Mouse (Mus musculus): Measurements from ENCODE around the gene Eif2b3. TPM values are rescaled to one million over a fixed set of nuclear protein-coding genes. Genes with fewer than 3 reads are reported as not detected.

Gene Eif2b3
- total RNA-seq (2014; rRNA removed) (8.0 and 9.5 TPM in 2 replicates), polyA plus RNA-seq (2012; rRNA removed) (3.9 and 4.5 TPM in 2 replicates)

DNA sequence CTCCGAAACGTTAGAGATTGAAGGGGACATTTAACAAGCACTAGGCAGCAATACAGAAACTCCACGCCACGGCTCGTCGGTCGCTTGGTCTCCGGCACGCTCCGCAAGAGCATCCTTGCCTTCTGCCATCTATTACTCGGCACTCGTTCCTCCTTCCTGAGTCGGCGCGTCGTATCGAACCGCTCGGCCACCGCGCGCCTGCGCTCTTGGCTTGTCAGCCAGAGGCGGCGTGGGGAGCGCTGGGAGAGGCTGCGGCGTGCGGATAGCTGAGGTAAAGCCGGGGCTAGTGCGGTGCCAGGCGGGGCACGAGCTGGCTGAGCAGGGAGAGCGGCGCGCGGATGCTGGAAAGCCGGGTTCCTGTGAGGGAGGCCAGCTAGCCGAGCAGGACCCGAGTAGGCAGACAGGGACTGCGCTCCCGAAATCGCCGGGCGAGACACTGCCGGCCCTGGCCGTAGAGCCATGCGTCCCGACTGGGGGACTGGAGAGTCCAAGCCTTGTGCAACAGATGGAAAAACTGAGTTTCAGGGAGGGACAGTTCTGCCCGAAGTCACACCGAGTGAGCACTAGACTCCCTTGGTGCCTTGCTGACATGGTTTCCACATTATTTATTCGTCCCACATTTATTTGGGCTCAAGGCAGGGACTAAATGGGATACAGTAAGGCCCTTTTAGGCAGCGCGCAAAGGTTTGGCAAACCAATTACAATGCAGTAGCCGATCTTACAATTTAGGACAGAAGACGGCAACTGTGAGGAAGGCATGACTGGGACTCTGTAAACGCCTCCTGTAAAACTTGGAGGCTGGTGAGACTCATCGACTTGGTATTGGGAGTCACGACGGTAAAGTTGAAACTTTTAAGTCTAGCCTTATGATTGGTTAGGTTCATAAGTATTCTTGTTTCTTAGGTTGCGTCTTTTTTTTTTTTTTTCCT is at the start of gene Eif2b3:
Gene Eif2b3, plus strand, starts transcription at position 197 of the 929 bp plus-strand sequence.
- 0 out of 2 replicates have a peak, but pooled peaks cover 3% of the 10 kb centered on the region for H3K4me1 ChIP-seq (ENCODE audit: control insufficient read depth, insufficient read depth, low read length)
- TF ChIP-seq CTCF (IDR thresholded peaks at IDR 0.05; ENCODE audit: low read depth, low read length) (0 out of 2 replicates have a peak, but pooled peaks have one; percentile 5), POLR2A (IDR thresholded peaks at IDR 0.05; ENCODE audit: extremely low read depth, insufficient read depth, low read length) (peak; percentile 65; the same call in 1 of the 2 replicates)
- H3K9ac ChIP-seq (ENCODE audit: low read depth, low read length): peak within 1 kb of the TSS; percentile 92
- H3K36me3 ChIP-seq (ENCODE audit: control insufficient read depth, insufficient read depth, low read length): peaks cover 12% of the 10 kb centered on the region; the same call in 1 of the 2 replicates
- WGBS: under 1% methylated on average over 61 of the region's 61 CpGs
- peak within 1 kb of the TSS; percentile 58 for H3K27ac ChIP-seq (replicated peaks; ENCODE audit: insufficient read depth, low read depth, low read length)
- DNase-seq (ENCODE audit: extremely low read depth, low read depth, low spot score): peak; percentile 81
- 0 out of 2 replicates have a peak, but pooled peaks cover 4% of the 10 kb centered on the region for H3K79me2 ChIP-seq (ENCODE audit: control insufficient read depth, insufficient read depth, low read length)
- H3K27me3 ChIP-seq (ENCODE audit: control insufficient read depth, insufficient read depth, low read length): no peaks in the 10 kb centered on the region
- H3K4me3 ChIP-seq (ENCODE audit: insufficient read depth, low read depth, low read length): peak within 1 kb of the TSS; percentile 94

GRCm38 (mm10) chr4:116976503-116976902 is 42.7 kb upstream of the Eif2b3 start:
- 59% methylated on average over 2 of the region's 2 CpGs for WGBS
- TF ChIP-seq CTCF (IDR thresholded peaks at IDR 0.05; ENCODE audit: low read depth, low read length) (no peak), POLR2A (IDR thresholded peaks at IDR 0.05; ENCODE audit: extremely low read depth, insufficient read depth, low read length) (no peak)
- Histone ChIP-seq H3K79me2 (ENCODE audit: control insufficient read depth, insufficient read depth, low read length) (no peaks in the 10 kb centered on the region), H3K27ac (replicated peaks; ENCODE audit: insufficient read depth, low read depth, low read length) (no peak overlapping the region), H3K4me1 (ENCODE audit: control insufficient read depth, insufficient read depth, low read length) (no peaks in the 10 kb centered on the region), H3K36me3 (ENCODE audit: control insufficient read depth, insufficient read depth, low read length) (no peaks in the 10 kb centered on the region; the same call in 1 of the 2 replicates), H3K4me3 (ENCODE audit: insufficient read depth, low read depth, low read length) (no peak overlapping the region), H3K27me3 (ENCODE audit: control insufficient read depth, insufficient read depth, low read length) (no peaks in the 10 kb centered on the region), H3K9ac (ENCODE audit: low read depth, low read length) (no peak overlapping the region)
- no peak for DNase-seq (ENCODE audit: extremely low read depth, low read depth, low spot score)

- no peak overlapping the region for H3K27ac ChIP-seq (replicated peaks; ENCODE audit: insufficient read depth, low read depth, low read length)
- 67% methylated on average over 7 of the region's 7 CpGs for WGBS
- no peak overlapping the region for H3K9ac ChIP-seq (ENCODE audit: low read depth, low read length)
- no peaks in the 10 kb centered on the region for H3K79me2 ChIP-seq (ENCODE audit: control insufficient read depth, insufficient read depth, low read length)
- no peaks in the 10 kb centered on the region for H3K4me1 ChIP-seq (ENCODE audit: control insufficient read depth, insufficient read depth, low read length)
- TF ChIP-seq CTCF (IDR thresholded peaks at IDR 0.05; ENCODE audit: low read depth, low read length): no peak
- TF ChIP-seq POLR2A (IDR thresholded peaks at IDR 0.05; ENCODE audit: extremely low read depth, insufficient read depth, low read length): no peak
- DNase-seq (ENCODE audit: extremely low read depth, low read depth, low spot score): peak; percentile 36
- H3K36me3 ChIP-seq (ENCODE audit: control insufficient read depth, insufficient read depth, low read length): peaks cover 3% of the 10 kb centered on the region; the same call in 1 of the 2 replicates
- no peak overlapping the region for H3K4me3 ChIP-seq (ENCODE audit: insufficient read depth, low read depth, low read length)
- no peaks in the 10 kb centered on the region for H3K27me3 ChIP-seq (ENCODE audit: control insufficient read depth, insufficient read depth, low read length)
Measured at GRCm38 (mm10) chr4:116985681-116986080, 33.5 kb upstream of the Eif2b3 start.

GRCm38 (mm10) chr4:116986400-116987121 is 32.6 kb upstream of the Eif2b3 start:
- peak; percentile 79 for DNase-seq (ENCODE audit: extremely low read depth, low read depth, low spot score)
- WGBS: 59% methylated on average over 17 of the region's 17 CpGs
- TF ChIP-seq POLR2A (IDR thresholded peaks at IDR 0.05; ENCODE audit: extremely low read depth, insufficient read depth, low read length) (no peak), CTCF (IDR thresholded peaks at IDR 0.05; ENCODE audit: low read depth, low read length) (peak; percentile 89)
- Histone ChIP-seq H3K36me3 (ENCODE audit: control insufficient read depth, insufficient read depth, low read length) (peaks cover 8% of the 10 kb centered on the region; the same call in 1 of the 2 replicates), H3K27me3 (ENCODE audit: control insufficient read depth, insufficient read depth, low read length) (no peaks in the 10 kb centered on the region), H3K4me3 (ENCODE audit: insufficient read depth, low read depth, low read length) (no peak overlapping the region), H3K4me1 (ENCODE audit: control insufficient read depth, insufficient read depth, low read length) (peaks cover 1% of the 10 kb centered on the region; the same call in 1 of the 2 replicates), H3K27ac (replicated peaks; ENCODE audit: insufficient read depth, low read depth, low read length) (no peak overlapping the region), H3K9ac (ENCODE audit: low read depth, low read length) (no peak overlapping the region), H3K79me2 (ENCODE audit: control insufficient read depth, insufficient read depth, low read length) (no peaks in the 10 kb centered on the region)

DNA sequence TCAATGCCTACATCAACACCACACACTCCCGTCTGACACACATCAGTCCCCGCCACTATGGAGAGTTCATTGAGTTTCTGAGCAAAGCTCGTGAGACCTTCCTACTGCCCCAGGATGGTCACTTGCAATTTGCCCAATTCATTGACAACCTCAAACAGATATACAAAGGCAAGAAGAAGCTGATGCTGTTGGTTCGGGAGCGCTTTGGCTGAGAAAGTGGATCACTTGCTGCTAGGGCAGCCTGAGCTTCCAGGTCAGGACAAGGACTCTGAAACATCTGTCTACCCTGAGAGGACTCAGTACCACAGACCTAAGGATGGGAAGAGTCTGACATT is 32.1 kb upstream of the Eif2b3 start:
- H3K27ac ChIP-seq (replicated peaks; ENCODE audit: insufficient read depth, low read depth, low read length): no peak overlapping the region
- H3K4me1 ChIP-seq (ENCODE audit: control insufficient read depth, insufficient read depth, low read length): peaks cover 2% of the 10 kb centered on the region; the same call in 1 of the 2 replicates
- peaks cover 8% of the 10 kb centered on the region; the same call in 1 of the 2 replicates for H3K36me3 ChIP-seq (ENCODE audit: control insufficient read depth, insufficient read depth, low read length)
- no peak overlapping the region for H3K9ac ChIP-seq (ENCODE audit: low read depth, low read length)
- 56% methylated on average over 5 of the region's 5 CpGs for WGBS
- TF ChIP-seq POLR2A (IDR thresholded peaks at IDR 0.05; ENCODE audit: extremely low read depth, insufficient read depth, low read length) (no peak), CTCF (IDR thresholded peaks at IDR 0.05; ENCODE audit: low read depth, low read length) (no peak)
- DNase-seq (ENCODE audit: extremely low read depth, low read depth, low spot score): no peak
- H3K27me3 ChIP-seq (ENCODE audit: control insufficient read depth, insufficient read depth, low read length): no peaks in the 10 kb centered on the region
- no peaks in the 10 kb centered on the region for H3K79me2 ChIP-seq (ENCODE audit: control insufficient read depth, insufficient read depth, low read length)
- H3K4me3 ChIP-seq (ENCODE audit: insufficient read depth, low read depth, low read length): no peak overlapping the region
